Mouse (Mus musculus) liver, adult 2 months (tissue): ENCODE data around the gene Wfdc1. TPM values are rescaled to one million over a fixed set of nuclear protein-coding genes. Genes with fewer than 3 reads are reported as not detected.
A peak's percentile ranks its signal among the peaks of the same experiment; 100 is the strongest.

Source experiments
- DNase-seq: peaks from one replicate; pipeline ENCODE4 v3.0.0-alpha.2; 2011; ENCODE audit warnings: low read depth, low spot score; ENCODE audit errors: extremely low read depth
- H3K27ac ChIP-seq: fragments of 200-500 bp; replicated peaks from 2 replicates; pipeline ENCODE4 v1.5.1; 2012; ENCODE audit warnings: low read depth, mild to moderate bottlenecking, control low read depth, inconsistent platforms, low read length; ENCODE audit not compliant: insufficient read depth
- H3K27me3 ChIP-seq: fragments of 200-500 bp; 2 replicates; pipeline ENCODE4 v1.6.1; 2012; ENCODE audit warnings: mild to moderate bottlenecking, moderate library complexity, low read length, inconsistent platforms; ENCODE audit not compliant: control insufficient read depth, insufficient read depth
- H3K36me3 ChIP-seq: fragments of 200-500 bp; 2 replicates; pipeline ENCODE4 v1.6.1; 2012; ENCODE audit warnings: low read length, inconsistent platforms; ENCODE audit not compliant: control insufficient read depth, insufficient read depth
- H3K4me1 ChIP-seq: fragments of 200-500 bp; 2 replicates; pipeline ENCODE4 v1.6.1; 2011; ENCODE audit warnings: low read length; ENCODE audit not compliant: control insufficient read depth, insufficient read depth
- H3K4me3 ChIP-seq: fragments of 200-500 bp; 2 replicates; pipeline ENCODE4 v1.5.1; 2011; ENCODE audit warnings: low read depth, mild to moderate bottlenecking, control low read depth, low read length, moderate library complexity; ENCODE audit not compliant: insufficient read depth
- H3K79me2 ChIP-seq: fragments of 200-500 bp; 2 replicates; pipeline ENCODE4 v1.6.1; 2012; ENCODE audit warnings: inconsistent platforms, mild to moderate bottlenecking, low read length, moderate library complexity; ENCODE audit not compliant: control insufficient read depth, insufficient read depth
- H3K9ac ChIP-seq: fragments of 200-500 bp; 2 replicates; pipeline ENCODE4 v1.6.1; 2012; ENCODE audit warnings: low read depth, mild to moderate bottlenecking, control low read depth, inconsistent platforms, low read length
- CTCF ChIP-seq: fragments of 200-500 bp; IDR thresholded peaks from 2 replicates; pipeline ENCODE4 v1.5.1; 2011; ENCODE audit warnings: low read depth, low read length, control low read depth
- POLR2A ChIP-seq: fragments of 200-500 bp; IDR thresholded peaks from 2 replicates; pipeline ENCODE4 v1.6.1; 2011; ENCODE audit warnings: low read length, control low read depth; ENCODE audit not compliant: insufficient read depth; ENCODE audit errors: extremely low read depth
- WGBS: fragments of 180-500 bp; shearing (Covaris S2); methylation state at CpG from one replicate; pipeline ENCODE4 v1.1.7; 2018; 5-methylcytosine and 5-hydroxymethylcytosine counted together
- polyA plus RNA-seq: library from polyadenylated mRNA; depleted of rRNA; stranded (reverse); fragments of >200 nt; gene quantifications from 2 replicates; pipeline ENCODE4 v1.2.3, GENCODE M21; 2012; rRNA removed
- total RNA-seq: library from RNA; depleted of rRNA; stranded (reverse); fragments of >200 nt; gene quantifications from 2 replicates; pipeline ENCODE4 v1.2.3, GENCODE M21; 2014; rRNA removed

The Wfdc1 gene
- total RNA-seq (6.6 and 8.4 TPM in 2 replicates), polyA plus RNA-seq (11.8 and 16.2 TPM in 2 replicates)

- H3K36me3 ChIP-seq: no peaks in the 10 kb centered on the region
- WGBS: 48% methylated on average over 14 of the region's 14 CpGs
- no peak for DNase-seq
- H3K4me3 ChIP-seq: peak within 1 kb of the TSS; percentile 49
- H3K9ac ChIP-seq: peak within 1 kb of the TSS; percentile 34
- no peaks in the 10 kb centered on the region for H3K79me2 ChIP-seq
- no peaks in the 10 kb centered on the region for H3K27me3 ChIP-seq
- TF ChIP-seq POLR2A (no peak), CTCF (no peak)
- H3K27ac ChIP-seq: no peak within 1 kb of the TSS; the same call in 1 of the 2 replicates
- no peaks in the 10 kb centered on the region for H3K4me1 ChIP-seq
These were observed at the start of gene Wfdc1 for GRCm38 (mm10) chr8:119666219-119666951. Gene Wfdc1, plus strand, starts transcription at chr8:119666365.

- WGBS: 87% methylated on average over 4 of the region's 4 CpGs
- Histone ChIP-seq H3K9ac (no peak overlapping the region), H3K79me2 (no peaks in the 10 kb centered on the region), H3K4me3 (no peak overlapping the region), H3K4me1 (peaks cover 6% of the 10 kb centered on the region), H3K36me3 (no peaks in the 10 kb centered on the region), H3K27ac (no peak overlapping the region), H3K27me3 (no peaks in the 10 kb centered on the region)
- peak; percentile 14 for DNase-seq
- TF ChIP-seq POLR2A (no peak), CTCF (no peak)
These were observed 49.4 kb upstream of the Wfdc1 start for GRCm38 (mm10) chr8:119616811-119617210.

DNA sequence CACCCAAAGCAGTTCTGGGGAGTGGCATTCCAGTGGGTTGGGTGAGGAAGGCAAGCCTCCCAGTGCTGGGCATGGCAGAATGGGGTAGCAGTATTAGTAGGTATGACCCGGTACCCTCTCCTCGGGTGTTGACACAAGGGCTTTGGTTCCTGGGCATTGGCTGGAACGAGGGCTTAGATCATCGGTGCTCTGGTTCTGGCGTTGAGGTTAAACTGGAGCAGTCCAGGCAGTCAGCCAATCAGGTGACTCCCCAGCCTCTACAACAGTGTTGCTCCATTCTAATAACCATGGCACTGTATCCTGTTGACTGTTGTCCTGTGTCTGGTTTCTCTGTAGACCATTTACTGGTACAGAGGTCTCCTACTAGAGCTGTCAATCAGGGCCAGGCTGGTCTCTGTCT lies 48.6 kb upstream of the Wfdc1 start:
- Histone ChIP-seq H3K4me3 (peak overlapping the region; percentile 28; the same call in 1 of the 2 replicates), H3K4me1 (peaks cover 6% of the 10 kb centered on the region), H3K79me2 (no peaks in the 10 kb centered on the region), H3K36me3 (no peaks in the 10 kb centered on the region), H3K27me3 (no peaks in the 10 kb centered on the region), H3K27ac (peak overlapping the region; percentile 60), H3K9ac (peak overlapping the region; percentile 42; the same call in 1 of the 2 replicates)
- 27% methylated on average over 5 of the region's 5 CpGs for WGBS
- peak; percentile 97 for DNase-seq
- no peak for TF ChIP-seq POLR2A
- TF ChIP-seq CTCF: no peak

GRCm38 (mm10) chr8:119618887-119619286 lies 47.3 kb upstream of the Wfdc1 start:
- Histone ChIP-seq H3K27ac (no peak overlapping the region), H3K27me3 (no peaks in the 10 kb centered on the region), H3K79me2 (no peaks in the 10 kb centered on the region), H3K4me1 (peaks cover 6% of the 10 kb centered on the region), H3K36me3 (no peaks in the 10 kb centered on the region), H3K9ac (no peak overlapping the region), H3K4me3 (no peak overlapping the region)
- TF ChIP-seq POLR2A: no peak
- no peak for TF ChIP-seq CTCF
- DNase-seq: no peak
- 55% methylated on average over 5 of the region's 5 CpGs for WGBS

DNA sequence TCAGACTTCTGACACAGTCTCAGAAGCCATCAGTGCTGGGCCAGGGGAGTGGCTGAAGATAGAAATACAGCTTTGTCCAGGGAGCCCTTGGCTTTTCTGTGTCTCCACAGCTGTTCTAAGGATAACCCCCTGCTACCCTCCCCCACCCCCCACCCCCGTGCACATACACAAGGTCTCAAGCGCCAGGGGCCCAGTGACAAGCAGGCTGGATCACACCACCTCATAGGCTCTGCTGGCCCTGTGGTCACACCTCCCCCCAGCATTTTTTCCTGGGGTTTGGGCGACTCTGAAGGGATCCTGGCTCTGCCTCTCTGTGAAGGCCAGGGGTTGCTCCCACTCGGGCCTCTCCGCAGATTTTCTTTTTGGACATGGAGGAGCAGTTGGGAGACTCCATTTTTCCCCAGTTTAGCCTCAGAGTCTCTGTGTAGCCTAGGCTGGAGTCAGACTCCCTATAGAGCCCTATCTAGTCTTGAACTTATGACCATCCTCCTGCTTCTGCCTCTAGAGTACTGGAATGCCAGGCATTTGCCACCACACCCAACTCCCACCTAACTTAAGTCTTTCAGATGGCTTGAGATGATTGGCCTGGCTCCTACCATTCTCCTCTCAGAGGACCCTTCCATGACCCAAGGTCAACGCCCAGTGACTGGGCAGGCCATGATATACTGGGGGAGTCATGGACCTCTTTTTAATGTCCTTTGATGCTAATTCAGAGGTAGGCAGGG lies 45.9 kb upstream of the Wfdc1 start:
- Histone ChIP-seq H3K4me3 (no peak overlapping the region), H3K79me2 (no peaks in the 10 kb centered on the region), H3K27me3 (no peaks in the 10 kb centered on the region), H3K36me3 (no peaks in the 10 kb centered on the region), H3K4me1 (peaks cover 6% of the 10 kb centered on the region), H3K9ac (no peak overlapping the region), H3K27ac (no peak overlapping the region)
- 80% methylated on average over 6 of the region's 6 CpGs for WGBS
- TF ChIP-seq POLR2A (no peak), CTCF (no peak)
- DNase-seq: no peak
